ENCODE assay signal across 1 mouse cellular context in genomic region chr11:71003611-71004315, GRCm38 (mm10).
TF ChIP-seq lines count a peak whose summit lies in the region.

No protein-coding gene starts in this region.

TF ChIP-seq in CH12.LX, 34 proteins besides CTCF, POLR2A, EP300 and RAD21:
- TF ChIP-seq ZC3H11A (IDR thresholded peaks at IDR 0.05; ENCODE audit: low read depth, low read length) (no peak), IRF4 (IDR thresholded peaks at IDR 0.05; ENCODE audit: low read depth, low read length) (no peak), HCFC1 (IDR thresholded peaks at IDR 0.05; ENCODE audit: low read depth, low read length) (no peak), NRF1 (IDR thresholded peaks at IDR 0.05; ENCODE audit: low read depth, low read length) (no peak), MAFK (IDR thresholded peaks at IDR 0.05; ENCODE audit: insufficient replicate concordance, low read length) (no peak), CHD1 (IDR thresholded peaks at IDR 0.05; ENCODE audit: low read depth, low read length) (peak; percentile 60; the same call in 1 of the 2 replicates), MEF2A (IDR thresholded peaks at IDR 0.05; ENCODE audit: borderline replicate concordance, low read depth, low read length) (no peak), RCOR1 (conservative IDR thresholded peaks at IDR 0.05; ENCODE audit: low read depth, low read length) (no peak), MAZ (IDR thresholded peaks at IDR 0.05; ENCODE audit: low read depth, low read length) (no peak), PAX5 (IDR thresholded peaks at IDR 0.05; ENCODE audit: low read length) (no peak), TBP (conservative IDR thresholded peaks at IDR 0.05; ENCODE audit: low read depth, low read length) (no peak), ZNF384 (IDR thresholded peaks at IDR 0.05; ENCODE audit: low read depth, low read length) (no peak), CHD2 (IDR thresholded peaks at IDR 0.05; ENCODE audit: low read length) (no peak), USF1 (IDR thresholded peaks at IDR 0.05; ENCODE audit: low read depth, low read length) (no peak), UBTF (IDR thresholded peaks at IDR 0.05; ENCODE audit: low read depth, low read length) (peak; percentile 72; the same call in 1 of the 2 replicates), KAT2A (IDR thresholded peaks at IDR 0.05; ENCODE audit: insufficient replicate concordance, low read length) (no peak), SMC3 (IDR thresholded peaks at IDR 0.05; ENCODE audit: low read depth, low read length) (no peak), MYC (IDR thresholded peaks at IDR 0.05; ENCODE audit: low read depth, low read length) (peak; percentile 27; the same call in 1 of the 2 replicates), ETS1 (conservative IDR thresholded peaks at IDR 0.05; ENCODE audit: low read depth, low read length) (no peak), JUND (conservative IDR thresholded peaks at IDR 0.05; ENCODE audit: low read depth, low read length) (no peak)
